Mouse (Mus musculus) megakaryocyte progenitor cell, adult 5-6 weeks (primary cell): ENCODE data around the gene Abca9. TPM values are rescaled to one million over a fixed set of nuclear protein-coding genes. Genes with fewer than 3 reads are reported as not detected.

ENCODE experiments used
- ATAC-seq: replicated peaks from 2 replicates; pipeline ENCODE4 v1.8.0; 2016; ENCODE audit warnings: mild to moderate bottlenecking, moderate TSS enrichment, inconsistent platforms; ENCODE audit not compliant: poor library complexity
- total RNA-seq, 2 experiments: library from RNA; stranded (forward) in 1 of 2; stranded (reverse) in 1 of 2; fragments of 157-497, 149-512 nt in 1 of 2; fragments of 200-1000 nt in 1 of 2; gene quantifications; 2 replicates each; pipeline versions ENCODE4 v1.2.3 to v1.2.4; 2015 to 2017

Abca9 gene
- total RNA-seq (2015) (3.4 and 3.7 TPM in 2 replicates), total RNA-seq (2017) (3.1 and 3.8 TPM in 2 replicates)

DNA sequence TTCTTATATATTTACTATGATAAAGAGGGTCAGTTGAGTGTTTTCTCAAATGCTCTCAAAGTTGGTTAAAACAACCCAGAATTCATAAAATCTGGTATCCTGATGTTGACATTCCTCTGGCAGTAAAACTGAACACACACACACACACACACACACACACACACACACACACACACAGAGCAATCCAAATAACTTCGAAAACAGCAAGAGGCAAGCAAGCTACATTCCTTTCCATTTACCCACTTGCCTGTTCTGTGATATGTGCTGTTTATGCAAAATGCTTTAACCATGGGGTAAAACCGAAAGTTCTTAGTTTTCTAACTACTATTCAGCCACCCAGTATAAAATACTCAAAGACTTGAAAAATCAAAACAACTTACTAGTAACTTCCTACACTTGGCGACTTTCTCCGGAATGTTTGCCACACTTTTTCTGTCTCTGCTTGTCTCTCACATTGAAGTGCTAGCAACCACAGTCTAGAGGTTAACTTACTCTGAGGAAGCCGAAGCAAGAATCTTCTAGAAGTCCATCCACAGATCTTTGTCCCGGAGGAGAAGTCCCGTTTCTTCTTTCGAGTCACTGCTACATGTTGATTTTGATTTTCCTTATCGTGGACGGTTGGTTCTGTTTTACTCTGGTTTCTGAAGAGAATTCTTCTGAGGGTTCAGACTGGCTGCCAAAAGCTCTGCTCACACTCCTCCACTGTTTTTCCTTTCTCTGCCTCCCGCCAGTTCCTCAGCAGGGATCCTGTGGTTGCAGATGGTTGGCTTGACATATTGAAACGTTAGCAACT, at the start of gene Abca9:
Gene Abca9, minus strand, starts transcription at position 738 of the 793 bp plus-strand sequence.
- no peak for ATAC-seq

DNA sequence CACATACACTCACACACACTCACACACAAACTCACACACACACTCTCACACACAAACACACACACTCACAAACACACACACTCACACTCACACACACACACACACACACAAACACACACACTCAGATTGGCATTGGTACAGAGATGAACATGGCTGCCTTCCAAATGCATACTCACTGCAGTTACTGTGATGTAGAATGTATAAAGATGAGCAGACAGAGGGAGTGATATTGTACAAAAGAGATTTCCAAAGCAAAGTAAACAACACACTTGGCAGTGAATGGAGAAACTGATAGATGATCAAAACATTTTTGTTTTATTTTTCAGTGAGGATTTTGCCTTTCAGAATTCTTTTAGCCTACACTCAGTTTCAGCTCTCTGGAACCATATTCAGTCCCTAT, 49.1 kb upstream of the Abca9 start:
- ATAC-seq: no peak

DNA sequence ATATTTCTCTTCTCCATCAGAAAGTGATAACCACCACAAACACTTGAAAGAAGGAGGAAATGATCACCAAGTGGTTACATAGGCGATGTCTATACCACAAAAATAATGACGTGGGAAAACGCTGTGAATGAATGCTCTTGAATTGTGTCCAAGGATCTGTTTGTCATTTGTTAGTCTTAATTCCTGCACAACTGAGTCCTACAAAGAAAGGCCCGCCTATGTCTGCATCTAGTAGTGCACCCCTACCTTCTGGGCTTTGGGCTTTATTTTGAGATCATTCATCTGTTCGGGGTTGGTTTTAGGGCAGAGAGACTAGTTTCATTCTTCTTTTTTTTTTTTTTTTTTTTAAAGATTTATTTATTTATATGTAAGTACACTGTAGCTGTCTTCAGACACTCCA, 35.9 kb upstream of the Abca9 start:
- ATAC-seq: no peak

DNA sequence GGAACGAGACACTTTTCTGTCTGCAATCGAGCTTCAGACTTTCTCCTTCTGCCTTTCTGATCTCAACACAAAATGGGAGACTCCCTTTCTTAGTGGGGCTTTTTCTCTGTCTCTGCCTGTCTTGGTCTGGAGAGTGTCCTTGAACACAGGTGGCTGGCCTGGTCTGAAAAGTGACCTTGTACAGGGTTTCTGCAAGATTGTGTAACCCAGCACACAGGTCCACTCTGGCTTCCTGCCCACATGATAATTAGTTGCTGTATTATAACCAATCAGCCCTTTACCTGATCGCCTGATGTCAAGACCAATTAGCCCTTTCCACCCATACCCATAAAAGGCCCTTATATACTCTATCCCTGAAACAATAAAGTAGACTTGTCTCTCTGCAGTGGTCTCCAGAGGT, 30.9 kb upstream of the Abca9 start:
- no peak for ATAC-seq

DNA sequence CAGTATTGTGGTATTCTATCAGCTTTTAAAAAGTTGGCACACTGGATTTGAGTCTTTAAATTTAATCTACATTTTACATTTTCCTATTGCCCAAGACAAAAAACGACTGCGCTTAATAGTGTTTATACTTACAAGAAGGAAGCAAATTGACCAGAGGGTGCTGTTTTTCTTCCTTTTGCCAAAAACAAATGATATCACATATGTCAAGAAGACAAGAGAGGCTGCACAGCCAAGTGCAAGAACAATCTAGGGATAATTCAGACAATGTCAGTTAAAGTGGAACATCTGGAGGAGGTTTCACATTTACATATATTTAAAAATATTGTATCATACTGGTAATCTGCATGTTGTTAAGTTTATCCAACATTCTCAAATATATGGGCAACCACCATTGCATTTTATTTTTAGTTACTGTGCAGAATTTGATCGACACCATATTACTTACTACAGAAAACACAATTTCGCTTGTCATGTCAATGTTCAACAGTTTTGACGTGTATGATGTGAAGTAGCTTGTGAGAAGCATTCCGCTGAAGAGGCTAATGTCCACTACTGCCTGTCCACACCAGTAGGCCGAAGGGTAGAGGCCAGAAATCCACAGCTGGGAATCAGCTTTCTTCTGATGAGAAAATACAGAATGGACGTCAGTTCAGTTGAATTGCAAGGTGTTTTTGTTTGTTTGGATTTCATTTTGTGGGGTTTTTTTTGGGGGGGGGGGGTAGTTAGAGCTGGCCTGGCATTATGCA, 28.7 kb upstream of the Abca9 start:
- ATAC-seq: no peak

DNA sequence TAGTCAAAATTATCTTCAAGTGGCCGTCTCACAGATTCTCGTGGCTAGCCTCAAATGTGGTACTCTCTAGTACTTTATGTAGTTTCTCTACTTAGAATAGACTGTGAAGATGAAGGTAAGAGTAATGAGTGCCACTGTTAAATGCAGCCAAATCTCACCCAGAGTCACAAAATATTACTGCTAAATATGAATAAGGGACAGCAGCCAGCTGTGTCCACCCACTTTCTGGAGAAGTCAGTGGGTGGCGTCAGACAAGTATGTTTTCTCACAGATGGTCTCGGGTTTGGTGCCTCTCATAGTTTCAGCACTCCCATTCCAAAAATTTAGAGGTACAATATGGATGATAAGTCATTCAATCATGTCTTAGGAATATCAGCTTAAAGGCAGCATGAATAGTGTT, 27.3 kb upstream of the Abca9 start:
- ATAC-seq: no peak

DNA sequence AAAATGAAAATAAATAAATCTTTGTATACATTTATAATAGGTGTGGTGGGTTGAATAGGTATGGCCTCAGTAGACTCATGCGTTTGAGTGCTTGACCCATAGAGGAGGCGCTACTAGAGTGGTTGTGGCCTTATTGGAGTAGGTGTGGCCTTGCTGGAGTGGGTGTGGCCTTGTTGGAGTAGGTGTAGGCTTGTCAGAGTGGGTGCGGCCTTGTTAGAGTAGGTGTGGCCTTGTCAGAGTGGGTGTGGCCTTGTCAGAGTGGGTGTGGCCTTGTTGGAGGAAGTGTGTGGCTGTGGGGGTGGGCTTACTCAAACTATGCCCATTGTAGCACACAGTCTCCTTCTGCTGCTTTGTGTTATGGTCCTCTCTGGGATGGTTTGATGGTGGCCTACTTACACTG, 3.2 kb upstream of the Abca9 start:
- ATAC-seq: no peak

DNA sequence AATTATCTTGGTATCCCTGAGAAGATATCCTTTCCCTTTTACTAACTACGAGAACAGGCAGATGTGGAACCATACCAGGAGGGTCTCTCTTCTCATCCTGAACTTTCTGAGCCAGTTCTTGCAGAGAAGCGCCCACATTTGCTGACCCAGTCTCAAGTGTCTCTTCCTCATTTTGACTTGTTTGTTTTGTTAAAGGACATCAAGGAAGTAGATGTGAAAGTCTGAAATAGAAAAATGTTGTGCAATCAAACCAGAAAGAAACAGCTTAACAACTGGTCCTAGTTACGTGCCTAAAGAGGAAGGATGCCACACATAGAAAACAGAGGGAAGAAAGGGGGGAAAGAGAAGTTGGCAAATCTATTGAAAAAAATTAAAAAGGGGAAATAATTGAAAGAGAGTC, 2.2 kb downstream of the Abca9 start:
- ATAC-seq: peak; percentile 99

DNA sequence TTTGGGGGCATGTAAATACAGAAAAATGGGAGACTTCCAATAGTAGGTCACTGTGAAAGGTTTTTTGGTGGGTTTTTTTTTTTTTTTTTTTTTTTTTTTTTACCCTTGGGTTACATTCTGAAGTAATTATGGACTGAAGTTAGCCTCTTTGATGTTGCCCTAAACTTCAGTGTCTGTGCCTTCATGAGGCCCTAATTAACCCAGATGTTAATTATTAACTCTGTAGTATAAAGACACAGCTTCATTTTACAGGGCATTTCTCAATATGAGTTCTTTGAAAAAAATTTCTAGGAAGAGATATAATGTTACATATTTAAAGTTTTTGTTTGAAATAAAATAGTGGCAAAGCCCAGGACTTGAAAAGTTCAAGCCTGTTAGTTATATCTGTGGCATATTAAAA, 2.6 kb downstream of the Abca9 start:
- no peak for ATAC-seq

DNA sequence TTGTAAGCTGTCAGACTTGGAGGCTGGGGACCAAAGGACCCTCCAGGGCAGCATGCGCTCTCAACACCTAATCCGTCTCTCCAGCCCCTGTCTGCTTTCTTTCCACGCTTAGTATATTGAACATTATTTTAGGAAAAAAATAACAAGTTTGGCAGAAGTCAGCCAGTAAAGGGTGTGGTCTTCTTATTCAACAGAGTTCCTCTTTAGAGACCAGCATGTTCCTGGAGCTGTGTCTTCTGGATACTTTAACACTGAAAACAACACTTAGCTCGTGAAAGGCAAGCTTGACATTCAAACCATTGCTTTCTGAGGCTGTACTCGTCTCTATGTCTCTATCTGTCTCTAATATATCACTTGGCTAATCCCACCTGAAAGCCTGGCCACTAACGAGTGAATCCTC, 10.9 kb downstream of the Abca9 start:
- ATAC-seq: no peak

DNA sequence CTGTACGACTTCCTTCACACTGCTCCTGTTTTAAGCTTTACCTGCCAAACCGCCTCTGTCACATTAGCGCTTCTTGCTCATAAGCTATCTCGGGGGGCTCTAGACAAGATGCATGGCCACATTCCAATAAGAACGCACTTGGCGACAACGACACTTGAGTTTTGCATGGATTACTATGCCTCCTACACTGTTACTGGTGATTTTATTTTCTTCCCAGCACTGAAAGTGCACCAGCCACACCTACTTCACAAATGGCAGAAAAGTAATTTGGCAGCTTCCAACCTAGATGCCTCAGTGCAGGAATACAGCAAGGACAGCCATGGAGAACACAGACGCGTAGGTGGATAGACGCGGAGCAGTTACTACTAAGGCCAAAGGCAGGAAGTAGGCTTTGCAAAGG, 12.0 kb downstream of the Abca9 start:
- ATAC-seq: no peak

DNA sequence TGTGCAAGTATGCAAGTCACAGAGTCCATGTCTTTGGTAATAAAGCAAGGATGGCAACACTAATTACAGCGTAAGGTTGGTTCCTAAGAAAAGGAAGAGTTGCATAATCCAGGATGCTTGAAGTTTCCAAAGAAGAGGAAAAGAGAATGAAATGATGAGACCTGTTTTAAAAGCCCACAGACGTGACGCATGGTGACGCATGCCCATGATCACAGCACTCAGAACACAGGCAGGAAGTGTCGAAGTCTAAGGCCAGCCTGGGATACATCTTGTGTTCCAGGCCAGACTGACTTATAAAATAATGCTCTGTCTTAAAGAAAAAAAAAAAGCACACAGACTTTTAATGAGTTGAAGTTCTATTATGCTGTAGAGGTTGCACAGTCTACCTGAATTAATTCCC, 20.4 kb downstream of the Abca9 start:
- peak; percentile 71 for ATAC-seq

DNA sequence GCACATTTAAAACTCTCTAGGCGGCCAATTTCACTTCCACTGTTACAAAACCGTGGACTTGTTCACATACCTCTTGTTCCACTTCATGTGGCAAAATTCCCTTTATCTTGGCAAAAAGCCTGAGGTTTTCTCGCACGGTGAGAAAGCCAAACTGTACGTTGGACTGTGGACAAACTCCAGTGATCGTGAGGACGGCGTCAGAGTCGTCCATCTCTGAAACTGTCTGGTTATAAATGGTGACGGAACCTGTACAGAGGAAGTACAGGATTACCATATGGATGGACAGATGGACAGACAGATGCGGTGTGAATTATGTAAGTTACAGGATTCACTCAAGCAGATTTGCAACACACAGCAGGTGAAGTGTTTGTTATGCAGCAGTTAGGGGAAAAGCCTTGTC, 22.6 kb downstream of the Abca9 start:
- ATAC-seq: no peak

DNA sequence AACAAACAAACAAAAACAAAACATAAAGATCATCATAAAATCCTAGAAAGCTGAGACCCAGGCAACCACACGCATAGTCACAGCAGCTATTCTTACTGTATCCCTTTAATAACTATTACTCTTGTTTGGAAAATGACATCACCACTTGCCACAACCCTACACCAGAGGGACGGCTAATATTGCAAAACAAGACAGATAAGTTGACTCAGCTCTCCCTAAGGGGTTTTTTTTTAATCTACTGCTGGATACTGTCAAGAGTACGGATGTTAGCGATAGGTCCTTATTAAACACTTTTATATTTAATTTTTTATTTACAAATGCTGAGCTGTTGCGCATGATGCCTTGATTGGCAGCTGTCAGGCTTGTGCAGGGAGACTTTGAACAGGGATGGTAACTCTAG, 37.2 kb downstream of the Abca9 start:
- ATAC-seq: peak; percentile 69

DNA sequence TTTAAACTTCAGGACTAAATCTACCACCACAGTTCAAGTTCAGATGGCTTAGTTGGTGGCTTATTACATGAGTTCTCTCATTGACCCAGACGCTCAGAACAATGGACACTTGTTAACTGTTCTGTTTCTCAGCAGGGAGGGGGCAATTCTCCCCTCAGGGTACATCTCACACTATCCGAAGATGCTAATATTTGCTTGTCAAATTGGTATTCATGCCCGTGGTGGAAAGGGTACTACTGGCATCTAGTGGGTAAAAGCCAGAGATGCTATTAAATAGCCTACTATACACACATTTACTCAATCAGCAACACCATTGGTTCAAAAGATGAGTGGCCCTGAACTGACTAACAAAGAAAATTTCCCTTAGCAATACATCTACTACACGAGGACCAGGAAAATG, 56.9 kb downstream of the Abca9 start:
- no peak for ATAC-seq

DNA sequence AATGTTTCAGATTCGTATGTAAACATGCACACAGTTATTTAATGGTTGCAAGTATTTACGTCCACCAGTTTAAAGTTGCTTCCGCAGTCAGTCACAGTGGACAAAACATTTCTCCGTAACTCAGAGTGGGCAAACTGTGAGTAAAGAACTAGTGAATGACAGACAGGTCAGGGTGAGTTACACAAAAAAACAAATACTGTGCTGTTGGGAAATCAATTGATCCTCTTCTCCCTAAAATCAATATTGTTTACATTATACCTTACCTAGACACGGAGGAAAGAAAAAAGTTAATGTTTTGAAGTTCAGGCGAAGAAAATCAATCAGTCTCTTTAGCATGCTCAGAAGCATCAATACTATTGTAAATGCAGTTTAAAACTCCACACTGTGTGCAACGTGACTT, 66.6 kb downstream of the Abca9 start:
- no peak for ATAC-seq

DNA sequence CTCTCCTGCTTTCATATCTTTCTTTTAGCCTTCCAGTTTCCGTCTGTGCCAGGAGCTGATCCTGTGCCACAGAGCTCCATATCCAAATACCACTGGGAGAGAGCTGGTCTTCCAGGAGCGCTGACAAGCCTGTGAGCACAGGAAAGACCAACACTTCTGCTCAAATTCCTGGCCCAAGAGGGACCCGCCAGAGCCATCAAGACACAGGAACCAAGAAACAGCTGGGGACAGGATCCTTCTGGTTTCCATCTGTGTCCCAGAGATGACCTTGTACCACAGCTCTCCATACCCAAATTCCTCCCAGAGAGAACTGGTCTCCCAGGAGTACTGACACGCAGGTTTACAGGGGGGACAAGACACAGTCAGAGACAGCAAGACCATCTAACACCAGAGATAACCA, 69.1 kb downstream of the Abca9 start:
- no peak for ATAC-seq

DNA sequence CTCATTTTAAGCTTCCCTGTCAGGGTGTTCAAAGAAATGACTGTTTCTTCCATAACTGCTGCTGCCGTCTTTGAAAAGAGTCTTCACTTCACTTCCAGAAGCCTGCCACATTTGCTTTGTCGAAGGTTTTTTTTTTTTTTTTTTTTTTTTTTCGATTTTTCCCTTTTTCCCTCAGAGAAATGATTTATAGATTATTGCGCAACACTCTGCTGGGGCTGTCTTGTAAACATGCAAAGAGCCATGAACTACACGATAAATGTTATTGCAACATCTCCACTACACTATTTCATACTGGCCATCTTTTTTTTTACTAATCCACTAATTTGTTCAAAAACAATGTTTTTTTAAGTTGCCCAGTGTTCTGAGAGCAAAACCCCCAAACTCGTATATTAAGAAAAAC, 70.5 kb downstream of the Abca9 start:
- ATAC-seq: no peak

DNA sequence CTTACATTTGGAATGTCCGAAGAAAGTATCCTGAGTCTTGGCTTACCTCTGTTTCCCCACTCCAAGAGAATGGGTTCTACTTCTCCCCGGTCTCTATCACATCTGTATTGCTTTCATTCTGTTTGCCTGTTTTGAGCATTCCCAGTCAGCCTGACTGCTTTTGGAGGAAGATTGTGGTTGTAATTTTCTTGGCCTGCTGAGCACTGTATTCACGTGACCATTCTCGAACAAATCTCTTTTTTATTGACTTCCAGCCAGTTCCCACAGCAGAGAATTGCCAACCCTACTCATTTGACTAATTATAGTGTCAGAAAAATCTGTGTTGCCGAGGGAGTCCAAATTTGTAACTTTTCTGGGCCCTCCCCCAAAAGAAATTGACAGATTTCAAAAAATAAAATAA, 72.1 kb downstream of the Abca9 start, which contains the start of gene Abca8a:
Gene Abca8a, minus strand, starts transcription at position 121 of the 400 bp plus-strand sequence.
- ATAC-seq: no peak

DNA sequence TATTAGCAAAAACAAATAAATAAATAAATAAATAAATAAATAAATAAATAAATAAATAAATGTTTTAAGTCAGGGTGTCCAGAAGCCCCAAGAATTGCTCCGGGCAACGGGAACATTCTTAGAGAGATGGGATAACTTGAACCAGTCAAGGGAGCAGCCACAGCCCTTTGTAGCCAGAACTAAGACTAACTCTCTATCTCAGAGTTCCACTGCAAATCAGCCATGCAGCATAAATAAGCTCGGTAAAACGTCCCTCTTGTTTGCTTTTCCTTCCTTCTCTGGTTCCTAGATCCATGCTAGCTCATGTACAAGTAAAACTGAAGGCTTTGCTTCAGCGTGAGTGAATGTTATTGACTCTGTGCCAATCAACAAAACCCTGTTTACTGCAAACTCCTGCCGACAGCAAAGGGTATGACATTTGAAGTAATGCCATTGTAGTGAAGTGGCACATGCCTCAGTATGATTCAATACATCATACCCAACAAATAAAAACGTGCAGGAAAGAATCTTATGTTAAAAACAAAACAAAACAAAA, 73.1 kb downstream of the Abca9 start:
- no peak for ATAC-seq

DNA sequence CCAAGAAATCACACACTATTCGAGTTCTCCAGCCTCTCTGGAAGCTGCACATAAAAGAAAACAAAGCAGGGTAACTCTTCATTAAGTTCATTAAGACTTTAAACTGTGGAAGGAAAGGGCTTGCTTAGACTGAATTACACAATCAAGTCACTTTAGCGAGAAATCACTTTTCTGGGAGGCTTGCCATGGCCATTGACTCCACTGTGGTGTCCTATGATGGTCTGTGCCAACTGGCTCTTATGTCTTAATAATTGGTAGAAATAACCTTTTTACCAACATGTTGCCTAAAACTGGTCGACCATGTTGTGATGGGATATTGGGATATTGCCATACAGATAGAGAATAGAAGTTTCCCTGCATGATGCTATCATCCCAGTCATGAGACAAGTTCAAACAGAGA, 73.8 kb downstream of the Abca9 start:
- ATAC-seq: no peak

DNA sequence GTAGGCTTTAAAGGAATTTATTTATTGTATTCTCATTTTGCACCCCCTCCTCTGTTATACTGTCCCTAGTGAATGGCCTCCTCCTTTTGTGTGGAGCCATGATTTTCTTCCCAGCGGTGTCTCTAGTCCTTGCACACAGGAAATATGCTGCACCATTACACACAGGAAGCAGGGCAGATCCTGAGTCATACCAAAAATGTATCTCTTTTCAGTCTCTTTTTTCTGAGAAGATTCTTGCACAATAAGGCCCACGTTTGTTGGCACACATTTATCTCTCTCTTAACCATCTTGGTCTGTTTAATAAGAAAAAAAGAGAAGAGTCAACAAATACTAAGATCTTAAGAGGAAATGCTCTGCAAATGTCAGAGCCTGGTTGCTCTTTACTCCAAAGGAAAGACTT, 76.7 kb downstream of the Abca9 start:
- peak; percentile 77 for ATAC-seq
